Mouse (Mus musculus): Measurements from ENCODE around the gene Prkrip1. TPM values are rescaled to one million over a fixed set of nuclear protein-coding genes. Genes with fewer than 3 reads are reported as not detected.
"Not testable (repeated sequence)": the region's sequence is repeated elsewhere in the genome, so short reads cannot be mapped to it uniquely, and the experiment has no call there.

The Prkrip1 gene
- polyA plus RNA-seq, 1 experiment from 2014 or later = 52.6 TPM

DNA sequence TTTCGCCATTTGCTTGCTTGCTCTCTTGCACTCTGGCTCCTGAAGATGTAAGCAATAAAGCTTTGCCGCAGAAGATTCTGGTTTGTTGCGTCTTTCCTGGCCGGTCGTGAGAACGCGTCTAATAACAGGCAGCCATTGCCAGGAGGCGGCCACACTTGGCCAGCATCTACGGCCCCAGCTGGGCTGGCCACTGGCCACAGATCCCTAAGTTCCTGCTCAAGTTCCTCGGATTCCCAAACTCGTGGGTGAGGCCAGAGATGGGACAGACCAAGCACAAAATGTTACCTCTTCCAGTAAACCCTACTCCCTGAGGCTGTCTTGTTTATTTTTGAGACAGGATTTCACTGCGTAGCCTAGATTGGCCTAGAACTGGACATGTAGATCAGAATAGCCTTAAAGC, 38.7 kb downstream of the Prkrip1 start:
- not testable (repeated sequence) for ATAC-seq (replicated peaks; ENCODE audit: insufficient number of reproducible peaks, low FRiP score, low TSS enrichment); H3K4me1 ChIP-seq (ENCODE audit: control insufficient read depth, insufficient read depth, low read length)
- WGBS (ENCODE audit: insufficient replicate concordance) = 79% methylated on average over 11 of the region's 12 CpGs

DNA sequence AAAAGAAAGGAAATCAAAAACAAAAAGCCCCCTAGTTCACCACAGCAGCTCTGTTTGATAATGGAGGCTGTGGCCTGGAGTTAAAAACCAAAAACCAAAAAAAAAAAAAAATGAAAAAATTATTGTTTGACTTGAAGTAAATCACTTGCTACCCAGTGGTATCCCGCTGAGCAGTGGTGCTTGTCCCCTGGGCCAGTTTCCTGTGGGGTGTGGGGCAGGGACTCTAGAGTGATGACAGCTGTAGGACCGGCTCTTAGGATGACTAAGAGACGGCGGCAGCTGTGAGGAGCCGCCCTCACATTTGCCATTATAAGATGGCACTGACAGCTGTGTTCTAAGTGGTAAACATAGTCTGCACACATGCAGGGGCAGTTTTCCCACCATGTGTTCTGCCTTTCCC, 43.4 kb downstream of the Prkrip1 start:
- H3K4me3 ChIP-seq (ENCODE audit: low read depth, low read length) = no peak overlapping the region
- H3K27me3 ChIP-seq (ENCODE audit: control insufficient read depth, insufficient read depth, low read length) = no peaks in the 10 kb centered on the region
- ATAC-seq (replicated peaks; ENCODE audit: insufficient number of reproducible peaks, low FRiP score, low TSS enrichment) = no peak
- H3K27ac ChIP-seq (ENCODE audit: low read depth, low read length) = no peak overlapping the region
- 69% methylated on average over 5 of the region's 5 CpGs for WGBS (ENCODE audit: insufficient replicate concordance)
- no peaks in the 10 kb centered on the region for H3K4me1 ChIP-seq (ENCODE audit: control insufficient read depth, insufficient read depth, low read length)
- no peak overlapping the region for H3K9ac ChIP-seq (ENCODE audit: low read depth, low read length)
- H3K9me3 ChIP-seq (replicated peaks; ENCODE audit: control insufficient read depth, low read length) = no peaks in the 10 kb centered on the region
- H3K4me2 ChIP-seq = no peak overlapping the region
- no peaks in the 10 kb centered on the region for H3K36me3 ChIP-seq (ENCODE audit: control insufficient read depth, insufficient read depth, low read length)

More for the DNA sequence above, 38.7 kb downstream of the Prkrip1 start:
- not testable (repeated sequence) for H3K9ac ChIP-seq (ENCODE audit: low read depth, low read length); H3K4me2 ChIP-seq; H3K9me3 ChIP-seq (replicated peaks; ENCODE audit: control insufficient read depth, low read length); H3K36me3 ChIP-seq (ENCODE audit: control insufficient read depth, insufficient read depth, low read length); H3K4me3 ChIP-seq (ENCODE audit: low read depth, low read length); H3K27ac ChIP-seq (ENCODE audit: low read depth, low read length); H3K27me3 ChIP-seq (ENCODE audit: control insufficient read depth, insufficient read depth, low read length)

DNA sequence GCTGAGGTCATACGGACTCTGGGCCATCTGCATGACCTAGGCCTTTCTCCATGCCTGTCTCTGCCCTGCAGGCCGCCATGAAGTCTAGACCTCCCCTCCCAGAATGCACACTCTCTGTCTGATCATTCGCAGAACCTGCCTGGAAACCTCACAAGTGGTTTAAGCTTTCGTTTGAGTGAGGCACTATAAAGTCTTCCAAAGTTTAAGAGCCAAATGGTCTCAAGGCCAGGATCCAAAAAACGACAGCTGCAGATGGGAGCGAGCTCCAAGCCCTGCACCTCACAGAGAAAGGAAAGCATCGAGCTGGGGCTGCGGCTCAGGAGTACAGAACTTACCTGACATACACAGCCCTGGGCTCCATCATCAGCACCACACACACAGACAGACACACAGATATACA, 46.4 kb downstream of the Prkrip1 start:
- no peak overlapping the region for H3K4me2 ChIP-seq
- no peak for ATAC-seq (replicated peaks; ENCODE audit: insufficient number of reproducible peaks, low FRiP score, low TSS enrichment)
- no peaks in the 10 kb centered on the region for H3K9me3 ChIP-seq (replicated peaks; ENCODE audit: control insufficient read depth, low read length)
- H3K36me3 ChIP-seq (ENCODE audit: control insufficient read depth, insufficient read depth, low read length) = no peaks in the 10 kb centered on the region
- H3K9ac ChIP-seq (ENCODE audit: low read depth, low read length) = no peak overlapping the region
- no peak overlapping the region for H3K4me3 ChIP-seq (ENCODE audit: low read depth, low read length)
- no peaks in the 10 kb centered on the region for H3K27me3 ChIP-seq (ENCODE audit: control insufficient read depth, insufficient read depth, low read length)
- no peaks in the 10 kb centered on the region for H3K4me1 ChIP-seq (ENCODE audit: control insufficient read depth, insufficient read depth, low read length)
- no peak overlapping the region for H3K27ac ChIP-seq (ENCODE audit: low read depth, low read length)
- 74% methylated on average over 8 of the region's 8 CpGs for WGBS (ENCODE audit: insufficient replicate concordance)

DNA sequence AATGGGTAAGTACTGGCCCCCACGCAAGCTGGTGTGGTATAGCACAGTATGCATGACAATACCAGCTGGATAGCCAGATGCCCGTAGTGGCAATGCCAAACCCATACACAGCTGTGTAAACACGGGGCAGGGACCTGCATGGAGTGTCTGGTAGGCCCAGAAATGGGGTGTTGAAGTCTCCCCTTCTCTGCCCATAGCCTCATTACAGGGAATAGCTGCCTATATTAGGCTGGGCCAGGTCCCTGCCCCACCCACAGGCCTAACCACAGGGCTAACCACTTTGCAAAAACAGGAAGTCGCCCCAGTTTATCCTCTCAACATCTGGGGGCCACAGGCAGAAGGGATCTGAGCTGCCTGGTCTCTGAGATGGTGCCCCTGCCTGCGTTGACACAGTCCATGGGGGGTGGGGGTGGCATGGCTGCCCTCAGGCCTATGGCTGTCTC, 49.6 kb downstream of the Prkrip1 start:
- not testable (repeated sequence) for H3K4me2 ChIP-seq; H3K9ac ChIP-seq (ENCODE audit: low read depth, low read length); H3K4me1 ChIP-seq (ENCODE audit: control insufficient read depth, insufficient read depth, low read length); H3K27me3 ChIP-seq (ENCODE audit: control insufficient read depth, insufficient read depth, low read length); ATAC-seq (replicated peaks; ENCODE audit: insufficient number of reproducible peaks, low FRiP score, low TSS enrichment); H3K4me3 ChIP-seq (ENCODE audit: low read depth, low read length); H3K9me3 ChIP-seq (replicated peaks; ENCODE audit: control insufficient read depth, low read length); H3K36me3 ChIP-seq (ENCODE audit: control insufficient read depth, insufficient read depth, low read length); H3K27ac ChIP-seq (ENCODE audit: low read depth, low read length)
- 55% methylated on average over 5 of the region's 5 CpGs for WGBS (ENCODE audit: insufficient replicate concordance)

DNA sequence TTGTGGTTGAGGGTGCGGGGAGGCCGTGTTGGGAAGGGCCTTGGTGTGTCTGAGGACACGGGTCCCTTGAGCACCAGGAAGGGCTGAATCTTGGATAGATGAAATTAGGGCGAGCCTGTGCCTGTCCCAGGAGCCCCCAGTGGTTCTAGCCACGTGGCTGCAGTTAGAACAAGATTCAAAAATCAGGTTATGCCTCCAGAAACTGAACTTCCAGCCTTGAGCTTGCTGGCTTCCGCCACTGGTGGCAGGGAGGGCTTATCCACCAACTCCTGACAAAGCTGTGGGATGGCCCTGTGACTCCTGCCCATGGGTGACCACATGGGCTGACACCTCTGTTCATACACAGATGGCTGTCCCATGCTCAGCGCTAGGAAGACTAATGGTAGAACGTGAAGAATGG, 51.1 kb downstream of the Prkrip1 start:
- no peaks in the 10 kb centered on the region for H3K9me3 ChIP-seq (replicated peaks; ENCODE audit: control insufficient read depth, low read length)
- H3K4me2 ChIP-seq = no peak overlapping the region
- H3K27me3 ChIP-seq (ENCODE audit: control insufficient read depth, insufficient read depth, low read length) = no peaks in the 10 kb centered on the region
- H3K4me1 ChIP-seq (ENCODE audit: control insufficient read depth, insufficient read depth, low read length) = no peaks in the 10 kb centered on the region
- no peak overlapping the region for H3K27ac ChIP-seq (ENCODE audit: low read depth, low read length)
- ATAC-seq (replicated peaks; ENCODE audit: insufficient number of reproducible peaks, low FRiP score, low TSS enrichment) = no peak
- WGBS (ENCODE audit: insufficient replicate concordance) = 66% methylated on average over 8 of the region's 8 CpGs
- H3K36me3 ChIP-seq (ENCODE audit: control insufficient read depth, insufficient read depth, low read length) = no peaks in the 10 kb centered on the region
- no peak overlapping the region for H3K4me3 ChIP-seq (ENCODE audit: low read depth, low read length)
- H3K9ac ChIP-seq (ENCODE audit: low read depth, low read length) = no peak overlapping the region

DNA sequence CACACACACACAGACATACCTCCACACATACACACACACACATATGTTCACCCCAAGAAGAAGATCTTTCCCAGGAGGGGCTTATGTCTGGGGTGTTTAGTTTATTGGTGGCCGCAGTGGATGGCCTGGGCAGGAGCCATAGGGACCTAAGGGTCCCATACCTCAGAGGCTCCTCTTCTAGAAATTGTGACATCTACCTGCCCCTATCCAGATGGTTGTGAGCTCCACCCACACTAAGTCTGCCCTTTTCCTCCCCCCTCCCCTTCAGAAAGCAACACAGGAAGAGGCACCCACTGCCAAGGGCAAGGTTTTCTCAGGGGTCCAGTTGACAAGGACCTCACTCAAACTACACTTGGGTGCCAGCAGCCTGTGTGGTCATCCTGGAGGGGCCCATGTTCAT, 51.8 kb downstream of the Prkrip1 start:
- no peak overlapping the region for H3K4me3 ChIP-seq (ENCODE audit: low read depth, low read length)
- no peak overlapping the region for H3K4me2 ChIP-seq
- H3K4me1 ChIP-seq (ENCODE audit: control insufficient read depth, insufficient read depth, low read length) = no peaks in the 10 kb centered on the region
- H3K36me3 ChIP-seq (ENCODE audit: control insufficient read depth, insufficient read depth, low read length) = no peaks in the 10 kb centered on the region
- no peaks in the 10 kb centered on the region for H3K27me3 ChIP-seq (ENCODE audit: control insufficient read depth, insufficient read depth, low read length)
- H3K9me3 ChIP-seq (replicated peaks; ENCODE audit: control insufficient read depth, low read length) = no peaks in the 10 kb centered on the region
- WGBS (ENCODE audit: insufficient replicate concordance) = 88% methylated on average over 1 of the region's 1 CpGs
- H3K27ac ChIP-seq (ENCODE audit: low read depth, low read length) = no peak overlapping the region
- no peak overlapping the region for H3K9ac ChIP-seq (ENCODE audit: low read depth, low read length)
- no peak for ATAC-seq (replicated peaks; ENCODE audit: insufficient number of reproducible peaks, low FRiP score, low TSS enrichment)

DNA sequence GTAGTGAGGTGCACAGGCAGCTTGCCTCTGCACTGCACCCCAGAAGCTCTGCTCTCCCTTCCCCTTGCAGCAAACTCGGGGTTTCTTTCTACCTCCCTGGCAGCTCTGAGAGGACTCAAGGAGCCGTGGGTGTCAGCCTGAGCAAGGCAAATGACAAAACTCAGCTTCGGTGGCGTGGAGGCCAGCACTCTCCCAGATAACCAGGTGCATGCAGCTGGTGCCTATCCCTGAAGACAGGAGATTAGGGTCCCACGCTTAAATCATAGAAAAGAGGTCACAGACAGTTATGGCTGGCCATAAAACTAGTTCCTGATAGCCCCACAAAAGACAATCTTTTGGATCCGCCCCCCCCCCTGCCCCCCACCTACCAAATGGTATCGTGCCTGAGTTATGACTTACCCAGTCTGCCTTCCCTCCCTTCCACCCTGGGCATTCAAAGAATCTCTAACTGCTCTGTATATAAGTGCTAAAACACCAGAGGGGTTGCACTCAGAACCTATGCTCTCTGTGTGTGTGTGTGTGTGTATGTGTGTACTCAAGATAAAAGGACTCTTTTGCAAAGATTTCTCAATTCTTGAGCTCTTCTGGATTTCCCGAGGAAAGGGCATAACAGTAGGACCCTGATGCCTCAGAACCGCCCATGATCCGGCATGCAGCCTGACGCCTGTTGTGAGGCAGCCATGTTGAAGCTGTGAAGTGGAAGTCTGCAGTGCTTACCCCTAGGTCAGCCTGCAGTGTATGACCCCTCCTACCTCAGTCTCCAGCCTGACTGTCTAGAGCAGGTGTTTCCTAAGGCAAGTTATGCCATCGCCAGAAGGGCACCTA, 53.9 kb downstream of the Prkrip1 start:
- WGBS (ENCODE audit: insufficient replicate concordance) = 70% methylated on average over 12 of the region's 12 CpGs
- Histone ChIP-seq H3K9ac (ENCODE audit: low read depth, low read length) (no peak overlapping the region), H3K4me2 (no peak overlapping the region), H3K9me3 (replicated peaks; ENCODE audit: control insufficient read depth, low read length) (no peaks in the 10 kb centered on the region), H3K4me3 (ENCODE audit: low read depth, low read length) (no peak overlapping the region), H3K27ac (ENCODE audit: low read depth, low read length) (no peak overlapping the region), H3K27me3 (ENCODE audit: control insufficient read depth, insufficient read depth, low read length) (no peaks in the 10 kb centered on the region), H3K36me3 (ENCODE audit: control insufficient read depth, insufficient read depth, low read length) (peaks cover 16% of the 10 kb centered on the region), H3K4me1 (ENCODE audit: control insufficient read depth, insufficient read depth, low read length) (no peaks in the 10 kb centered on the region)
- no peak for ATAC-seq (replicated peaks; ENCODE audit: insufficient number of reproducible peaks, low FRiP score, low TSS enrichment)

DNA sequence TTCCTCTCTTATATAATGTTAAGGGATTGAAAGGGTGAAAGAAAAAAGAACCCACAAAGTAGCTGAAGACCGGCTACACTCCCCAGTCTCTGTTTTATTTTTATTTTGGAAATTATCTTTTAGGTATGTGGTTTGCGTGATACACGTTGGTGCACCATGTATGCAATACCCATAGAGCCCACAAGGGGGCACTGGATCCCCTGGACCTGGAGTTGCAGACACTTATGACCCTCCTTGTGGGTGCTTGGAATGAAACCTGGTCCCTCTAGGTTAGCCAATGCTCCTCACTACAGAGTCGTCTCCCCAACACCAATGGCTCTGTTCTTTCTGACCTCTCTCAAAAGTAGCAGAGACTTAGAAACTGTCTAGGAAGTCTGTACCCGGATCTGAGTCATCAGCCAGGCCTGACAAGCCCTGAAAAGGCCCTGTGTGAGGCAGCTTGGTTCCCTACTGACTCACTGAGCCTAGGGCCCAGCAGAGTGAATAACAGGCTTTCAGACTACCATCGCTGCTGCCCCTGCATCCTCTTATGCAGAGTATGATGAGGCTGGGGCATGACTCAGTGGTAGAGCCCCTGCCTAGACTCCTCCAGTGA, 55.5 kb downstream of the Prkrip1 start:
- H3K4me3 ChIP-seq (ENCODE audit: low read depth, low read length) = no peak overlapping the region
- H3K36me3 ChIP-seq (ENCODE audit: control insufficient read depth, insufficient read depth, low read length) = peaks cover 19% of the 10 kb centered on the region
- H3K27me3 ChIP-seq (ENCODE audit: control insufficient read depth, insufficient read depth, low read length) = no peaks in the 10 kb centered on the region
- 88% methylated on average over 6 of the region's 6 CpGs for WGBS (ENCODE audit: insufficient replicate concordance)
- no peak overlapping the region for H3K9ac ChIP-seq (ENCODE audit: low read depth, low read length)
- H3K27ac ChIP-seq (ENCODE audit: low read depth, low read length) = no peak overlapping the region
- no peak for ATAC-seq (replicated peaks; ENCODE audit: insufficient number of reproducible peaks, low FRiP score, low TSS enrichment)
- H3K4me2 ChIP-seq = no peak overlapping the region
- no peaks in the 10 kb centered on the region for H3K9me3 ChIP-seq (replicated peaks; ENCODE audit: control insufficient read depth, low read length)
- no peaks in the 10 kb centered on the region for H3K4me1 ChIP-seq (ENCODE audit: control insufficient read depth, insufficient read depth, low read length)

DNA sequence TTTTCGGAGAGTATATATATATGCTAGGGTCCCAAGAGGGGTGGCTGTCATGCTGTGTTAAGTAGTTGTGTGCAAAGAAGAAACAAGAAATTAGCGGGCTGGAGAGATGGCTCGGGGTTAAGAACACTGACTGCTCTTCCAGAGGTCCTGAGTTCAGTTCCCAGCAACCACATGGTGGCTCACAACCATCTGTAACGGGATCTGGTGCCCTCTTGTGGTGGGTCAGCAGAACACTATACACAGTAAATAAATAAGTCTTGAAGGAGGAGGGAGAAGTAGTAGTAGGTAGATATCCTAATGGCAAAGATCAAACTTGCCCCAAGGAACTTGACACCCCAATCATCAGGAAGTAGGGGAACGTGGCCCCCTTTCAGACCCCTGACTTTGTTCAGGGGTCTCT, 56.0 kb downstream of the Prkrip1 start:
- Histone ChIP-seq H3K27me3 (ENCODE audit: control insufficient read depth, insufficient read depth, low read length) (no peaks in the 10 kb centered on the region), H3K9me3 (replicated peaks; ENCODE audit: control insufficient read depth, low read length) (no peaks in the 10 kb centered on the region), H3K4me2 (no peak overlapping the region), H3K27ac (ENCODE audit: low read depth, low read length) (no peak overlapping the region), H3K9ac (ENCODE audit: low read depth, low read length) (no peak overlapping the region), H3K36me3 (ENCODE audit: control insufficient read depth, insufficient read depth, low read length) (peaks cover 19% of the 10 kb centered on the region), H3K4me3 (ENCODE audit: low read depth, low read length) (no peak overlapping the region), H3K4me1 (ENCODE audit: control insufficient read depth, insufficient read depth, low read length) (no peaks in the 10 kb centered on the region)
- no peak for ATAC-seq (replicated peaks; ENCODE audit: insufficient number of reproducible peaks, low FRiP score, low TSS enrichment)
- 86% methylated on average over 5 of the region's 5 CpGs for WGBS (ENCODE audit: insufficient replicate concordance)

Data from heart, embryonic 11.5 days (tissue).